Mouse (Mus musculus) embryo, embryonic 10.5 days (tissue): ENCODE measurements at regions not wholly inside any gene's neighbourhood (a gene's known extent, or its start where the extent isn't known, plus 50 kb on each side); places are given as distances from the start of the nearest gene placed in this dataset.

ENCODE experiments used
- DNase-seq: peaks from one replicate; pipeline ENCODE4 v3.0.0-alpha.2; 2015; ENCODE audit warnings: low spot score

DNA sequence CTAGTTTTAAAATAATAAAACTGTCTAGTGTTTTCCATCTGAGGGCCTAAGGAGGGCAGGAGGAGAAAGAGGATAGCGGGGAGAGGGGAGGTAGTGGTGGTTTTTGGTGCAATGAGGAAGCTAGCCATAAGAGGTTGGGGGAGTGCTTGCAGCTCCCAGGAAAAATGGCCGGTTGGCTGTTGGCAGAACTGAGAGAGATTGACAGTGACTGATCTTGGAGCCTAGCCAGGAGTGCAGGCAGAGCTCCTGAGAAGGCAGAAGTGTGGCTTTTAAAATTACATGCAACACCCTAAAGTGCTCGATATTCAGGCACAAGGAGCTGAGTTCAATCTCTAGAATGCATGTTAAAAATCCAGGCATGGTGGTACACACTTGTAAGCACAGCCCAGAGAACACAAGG is 938.3 kb upstream of the 2610301B20Rik start:
- no peak for DNase-seq

DNA sequence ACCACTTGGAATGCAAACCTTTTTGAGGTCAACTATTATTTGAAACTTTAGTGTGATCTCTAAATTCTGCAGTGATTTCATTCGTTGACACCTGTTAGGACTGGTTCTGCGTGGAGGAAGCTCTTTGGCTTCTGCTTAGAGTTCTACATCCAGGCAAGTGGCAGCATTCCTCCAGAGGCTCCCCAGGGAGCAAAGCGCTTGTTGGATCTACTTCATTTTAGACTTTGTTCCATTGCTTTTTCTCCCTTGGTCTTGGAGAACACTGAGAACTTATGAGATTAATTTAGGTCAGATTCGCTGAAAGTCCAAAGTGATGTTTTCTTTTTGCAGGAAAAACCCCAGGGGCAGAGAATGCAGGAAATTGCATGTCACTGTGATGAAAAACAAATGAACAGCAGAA is 922.9 kb upstream of the 2610301B20Rik start:
- no peak for DNase-seq

DNA sequence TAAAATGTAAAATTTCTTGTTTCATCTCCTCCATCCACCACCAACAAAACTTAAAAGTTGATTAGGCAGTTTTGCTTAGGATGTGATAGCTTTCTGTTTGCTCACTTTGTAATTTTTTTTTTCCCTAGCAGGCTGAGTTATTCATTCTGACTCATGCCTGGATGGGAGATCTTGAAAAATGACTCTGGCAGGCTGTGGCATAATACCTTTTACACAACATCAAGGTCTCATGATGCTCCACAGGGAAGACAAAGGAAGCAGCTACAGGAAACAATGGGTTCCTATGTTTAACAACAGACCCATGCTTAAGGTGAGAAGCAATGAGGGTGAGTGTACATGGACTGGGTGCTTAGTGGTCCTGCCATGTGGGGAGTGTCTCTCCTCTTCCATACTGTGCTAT is 899.7 kb upstream of the 2610301B20Rik start:
- DNase-seq: no peak

DNA sequence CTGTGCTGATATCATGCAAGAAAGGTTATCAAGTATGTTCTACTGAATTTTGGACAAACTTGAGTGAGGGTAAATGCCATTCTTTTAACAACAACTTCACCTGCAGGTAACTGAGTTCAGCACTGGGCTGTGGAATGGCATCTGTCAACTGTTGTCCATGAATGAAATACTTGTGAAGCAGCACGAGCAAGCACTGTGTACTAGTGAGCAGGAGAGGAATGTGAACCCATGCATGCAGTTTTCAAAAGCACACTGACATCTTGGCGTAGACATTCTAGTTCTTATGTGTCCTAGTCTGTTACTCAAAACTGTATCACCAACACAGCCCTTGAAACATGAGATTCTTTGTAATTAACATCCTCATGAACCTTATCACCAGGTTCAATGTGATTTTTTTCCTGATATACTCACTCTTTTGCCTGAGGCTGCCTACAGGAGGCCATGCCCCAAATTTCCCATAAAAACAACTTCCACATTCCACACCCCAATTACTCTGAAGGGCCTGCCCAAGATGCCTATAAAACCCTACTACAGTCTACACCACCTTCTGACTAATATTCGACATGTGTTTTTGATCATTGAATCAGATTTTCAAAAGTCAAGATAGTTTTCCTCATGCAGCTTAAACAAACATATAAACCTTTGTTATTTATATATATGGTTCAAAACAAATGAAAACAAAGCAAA is 892.8 kb upstream of the 2610301B20Rik start:
- DNase-seq: no peak

DNA sequence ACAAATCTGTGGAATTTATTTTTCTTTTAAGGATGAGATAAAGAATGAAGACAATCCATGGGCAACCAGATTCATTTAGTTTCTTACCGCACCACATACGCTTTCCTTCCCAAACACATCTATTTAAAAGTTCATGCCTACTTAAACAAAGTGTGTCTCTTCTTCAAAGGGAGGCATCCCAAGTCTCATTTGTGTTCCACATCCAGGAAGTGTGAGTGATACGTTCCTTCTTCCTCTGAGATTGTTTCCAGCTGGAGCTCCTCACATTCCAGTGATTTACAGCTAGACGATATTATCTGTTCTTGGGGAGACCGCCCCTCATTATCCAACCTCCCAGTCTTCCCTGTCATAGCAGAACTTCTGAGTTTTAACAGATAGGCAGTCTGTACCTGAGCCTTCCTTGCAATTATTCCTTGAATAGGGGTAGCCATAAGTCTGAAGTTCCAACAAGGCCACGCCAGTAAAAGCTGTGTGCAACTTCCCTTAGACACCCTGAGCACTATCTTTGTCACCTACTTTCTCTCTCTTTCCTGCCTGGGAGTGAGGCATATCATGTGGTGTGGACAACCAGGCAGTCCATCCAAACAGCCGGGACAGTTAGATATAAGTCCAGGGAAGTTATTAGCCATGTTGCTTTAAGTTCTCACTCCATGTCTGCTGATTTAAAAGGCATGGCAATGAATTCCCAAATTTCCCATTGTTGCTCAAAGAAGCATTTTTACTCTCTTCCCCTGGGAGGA is 891.3 kb upstream of the 2610301B20Rik start:
- peak; percentile 18 for DNase-seq

DNA sequence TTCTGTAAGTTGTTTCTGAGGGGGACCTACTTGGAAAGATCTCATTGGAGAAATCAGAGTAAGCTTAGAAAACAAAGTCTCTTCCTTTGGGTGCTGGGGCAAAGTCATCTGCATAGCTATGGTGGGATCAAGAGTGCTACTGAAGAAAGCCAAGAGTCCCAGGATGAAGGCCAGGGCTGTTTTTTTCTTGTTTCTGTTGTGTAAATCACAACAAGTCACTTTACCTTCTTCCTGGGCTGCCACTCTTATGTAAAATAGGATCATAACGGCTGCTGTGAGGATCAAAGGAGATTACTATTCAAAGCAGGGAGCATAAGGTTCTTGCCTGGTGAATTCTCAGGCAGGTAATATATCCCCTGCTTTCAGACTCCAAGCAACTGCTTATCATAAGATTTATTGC is 880.4 kb upstream of the 2610301B20Rik start:
- no peak for DNase-seq

DNA sequence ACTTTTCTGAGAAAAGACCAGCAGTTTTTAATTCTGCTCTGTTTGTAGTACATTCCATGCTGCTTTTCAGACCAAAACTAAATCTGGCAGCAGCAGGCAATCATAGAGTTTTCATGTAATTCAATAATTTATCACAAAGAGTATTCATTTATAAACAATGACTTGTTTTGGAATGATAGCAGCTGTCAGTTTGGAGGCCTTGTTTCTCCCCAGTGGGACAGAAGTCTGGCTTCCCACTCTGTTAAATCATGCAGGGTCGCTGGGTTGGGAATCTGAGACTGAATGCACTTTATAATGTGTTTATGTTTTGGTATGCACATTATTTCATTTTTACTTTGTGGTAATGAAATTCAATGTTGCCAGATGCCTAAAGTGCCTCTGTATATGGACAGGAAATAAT is 879.8 kb upstream of the 2610301B20Rik start:
- no peak for DNase-seq

DNA sequence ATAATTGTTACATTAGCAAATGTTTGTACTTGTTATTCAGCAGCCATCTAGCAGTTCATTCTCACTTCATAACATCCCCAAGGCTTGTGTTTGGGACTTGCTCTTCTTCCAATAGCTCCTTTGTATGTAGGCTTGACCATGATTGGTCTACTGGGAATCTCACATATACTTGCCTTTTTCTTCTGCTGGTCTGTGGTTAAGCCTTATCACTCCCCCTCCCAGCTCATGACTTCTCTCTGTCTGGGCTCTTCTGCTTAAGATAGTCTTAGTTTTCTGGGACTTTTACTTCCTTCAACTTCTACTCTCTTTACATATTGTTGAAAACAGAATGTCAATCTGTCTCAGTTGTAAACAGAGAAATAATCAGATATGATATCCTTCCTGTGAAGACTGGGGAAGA is 844.0 kb upstream of the 2610301B20Rik start:
- no peak for DNase-seq

DNA sequence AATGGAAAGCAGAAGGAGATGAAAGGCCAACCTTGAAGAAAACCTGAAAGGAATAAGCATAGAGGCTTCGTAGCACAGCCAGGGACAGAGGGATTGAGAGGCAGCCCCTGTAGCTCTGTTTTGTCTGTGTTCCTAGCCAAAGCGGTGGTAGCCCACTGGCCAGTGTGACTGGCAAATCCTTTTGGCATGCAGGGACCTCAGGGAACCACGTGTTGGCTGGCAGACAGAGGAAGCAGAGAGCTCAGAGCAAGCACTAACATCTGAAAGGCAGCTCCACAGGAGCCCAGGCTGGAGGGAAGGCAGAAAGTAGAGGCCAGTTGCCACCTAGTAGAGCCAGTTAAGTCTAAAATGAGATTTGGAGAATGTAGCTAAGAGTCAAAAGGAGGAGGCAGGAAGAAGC is 842.5 kb upstream of the 2610301B20Rik start:
- DNase-seq: no peak

DNA sequence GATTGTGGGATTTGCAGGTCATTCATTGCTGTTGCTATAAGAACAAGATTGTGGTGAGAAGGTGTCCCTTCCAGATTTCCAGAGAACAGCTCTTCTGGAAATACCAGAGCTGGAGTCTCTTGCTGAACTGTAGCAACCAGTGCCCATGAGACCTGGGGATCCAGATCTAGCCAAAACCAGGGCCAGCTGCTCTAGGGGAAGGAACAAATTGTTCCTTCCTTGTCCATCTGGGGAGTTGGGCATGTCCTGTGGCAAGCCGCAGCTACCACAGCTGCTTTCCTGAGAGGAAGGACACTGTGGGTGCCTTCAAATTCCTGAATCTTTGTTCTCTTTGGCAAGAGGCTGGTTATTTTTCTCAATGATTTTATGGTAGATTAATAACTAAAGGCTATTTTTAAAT is 839.0 kb upstream of the 2610301B20Rik start:
- DNase-seq: no peak

DNA sequence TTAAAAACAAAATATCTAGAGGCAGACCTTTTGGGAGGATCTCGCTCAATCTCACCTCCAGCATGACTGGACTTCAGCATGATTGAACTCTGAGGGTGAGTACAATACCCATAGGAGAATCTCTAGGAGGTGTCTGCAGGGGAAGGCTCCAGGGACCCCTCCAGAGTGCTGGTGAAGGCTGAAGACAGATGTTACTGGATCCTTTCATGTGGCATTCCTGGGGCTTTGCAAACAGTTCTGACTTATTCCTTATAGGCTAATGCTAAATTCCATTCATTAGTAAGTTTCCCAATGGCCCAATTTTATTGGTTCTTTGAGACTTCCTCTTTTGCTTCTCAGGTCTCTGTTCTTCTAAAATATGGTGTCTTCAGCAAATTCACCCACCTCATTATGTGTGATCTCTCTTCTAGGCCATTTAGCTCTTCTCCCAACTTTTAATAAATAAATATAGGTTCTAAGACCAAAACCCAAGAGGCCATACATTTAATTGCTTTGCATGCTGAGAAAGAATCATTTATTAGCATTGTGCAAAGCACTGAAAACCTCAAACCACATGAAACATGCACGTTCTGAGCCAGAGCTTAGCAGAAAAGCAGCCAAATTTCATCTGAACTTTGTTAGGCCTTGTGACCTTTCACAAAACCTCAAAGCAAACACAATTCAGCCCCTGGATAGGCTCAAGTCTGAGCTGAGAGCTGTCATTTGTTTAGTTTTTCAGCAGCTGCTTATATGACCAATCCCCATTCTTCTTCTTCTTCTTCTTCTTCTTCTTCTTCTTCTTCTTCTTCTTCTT is 832.8 kb upstream of the 2610301B20Rik start:
- DNase-seq: no peak

DNA sequence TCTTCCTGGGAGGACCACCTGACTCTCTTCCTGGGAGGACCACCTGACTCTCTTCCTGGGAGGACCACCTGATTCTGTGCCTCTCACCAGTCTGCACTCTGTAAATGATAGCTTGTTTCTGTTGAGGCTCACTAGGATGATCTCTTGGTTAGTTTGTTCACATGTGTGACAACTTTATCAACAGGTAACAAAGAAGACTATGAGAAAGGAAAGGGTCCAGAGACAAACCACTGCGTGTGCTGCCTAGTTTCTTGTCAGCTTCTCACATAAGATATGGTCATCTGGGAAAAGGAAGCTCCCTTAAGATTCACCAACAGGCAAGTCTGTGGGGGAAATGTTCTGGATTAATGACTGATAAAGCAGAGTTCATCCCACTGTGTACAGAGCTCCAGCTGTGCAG is 825.5 kb upstream of the 2610301B20Rik start:
- DNase-seq: no peak

DNA sequence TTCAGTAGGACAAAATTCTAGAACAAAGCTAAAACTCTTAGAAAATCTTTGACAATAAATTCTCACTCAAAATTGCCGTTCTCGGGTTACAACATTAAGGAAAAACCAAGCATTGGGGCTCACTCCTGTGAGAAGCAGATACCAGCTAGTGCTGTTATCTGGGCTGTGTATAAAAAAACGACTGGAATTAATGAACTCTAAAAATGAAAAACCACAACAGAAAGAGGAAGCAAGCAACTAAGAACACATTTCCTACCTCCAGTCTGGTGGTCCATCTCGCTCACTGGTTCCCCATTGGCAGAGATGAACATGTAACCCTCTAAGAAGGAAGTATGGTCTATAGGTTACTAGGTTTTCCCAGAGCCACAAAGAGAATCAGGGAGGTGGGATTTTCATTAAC is 824.9 kb upstream of the 2610301B20Rik start:
- DNase-seq: no peak

DNA sequence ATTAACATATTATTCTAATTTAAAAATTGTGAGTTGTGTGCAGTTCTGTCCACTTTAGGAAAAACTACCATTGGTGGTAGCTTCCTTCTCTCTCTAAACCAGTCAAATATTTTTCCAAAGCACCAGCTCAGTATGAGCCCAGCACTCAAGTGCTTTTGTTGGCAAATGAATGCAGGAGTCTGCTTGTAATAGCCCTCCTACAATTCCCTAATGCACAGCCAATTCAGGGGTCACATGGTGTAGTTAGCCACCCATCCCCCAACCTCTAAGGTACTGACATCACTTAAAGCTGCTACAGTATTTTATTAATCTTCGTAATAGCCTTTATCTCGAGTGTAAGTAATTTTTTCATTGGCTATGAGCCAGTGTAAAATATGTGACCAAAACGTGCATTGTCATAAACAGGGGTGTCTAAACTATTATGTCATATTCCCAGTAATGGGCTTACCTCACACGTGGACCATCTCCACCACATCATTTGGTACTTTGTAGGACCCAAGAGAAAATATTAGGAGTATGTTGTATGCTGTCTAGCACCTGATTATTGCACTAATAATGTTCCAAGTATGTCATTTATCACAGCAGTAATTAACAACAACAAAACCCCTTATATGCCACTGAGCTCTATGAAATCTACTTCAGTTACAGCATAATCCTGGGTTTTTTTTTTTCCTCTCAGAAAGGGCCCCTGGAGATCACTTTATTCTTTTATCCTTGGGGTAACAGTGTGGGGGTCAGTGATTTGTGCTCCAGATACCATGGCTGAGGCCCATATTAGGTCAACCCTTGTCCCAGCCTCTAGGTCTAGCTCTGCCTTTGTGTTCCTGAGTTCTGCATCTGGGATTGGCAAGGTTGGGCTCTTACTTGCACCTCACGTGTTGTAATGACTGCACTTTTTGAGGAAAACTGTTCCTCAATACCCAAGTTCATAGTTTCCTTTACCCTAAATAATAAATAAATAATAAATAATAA is 822.7 kb upstream of the 2610301B20Rik start:
- DNase-seq: peak; percentile 35

DNA sequence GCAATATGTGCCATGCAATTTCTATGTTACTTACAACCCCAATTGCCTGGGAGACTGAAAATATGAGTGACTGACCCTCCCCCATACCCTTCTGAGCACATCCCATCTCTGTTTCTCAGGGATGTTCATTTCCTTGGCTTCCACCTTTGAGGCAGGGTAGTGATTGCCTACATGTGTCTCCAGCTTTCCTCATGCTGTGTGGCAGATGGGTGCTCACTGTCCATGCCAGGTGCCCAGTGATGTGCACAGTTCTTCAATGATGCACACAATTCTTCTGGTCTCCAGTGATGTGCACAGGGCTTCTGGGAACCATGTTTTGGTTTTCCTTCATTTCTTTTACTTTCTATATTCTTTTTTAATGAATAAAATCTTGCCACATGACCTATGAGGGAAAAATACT is 821.4 kb upstream of the 2610301B20Rik start:
- no peak for DNase-seq

DNA sequence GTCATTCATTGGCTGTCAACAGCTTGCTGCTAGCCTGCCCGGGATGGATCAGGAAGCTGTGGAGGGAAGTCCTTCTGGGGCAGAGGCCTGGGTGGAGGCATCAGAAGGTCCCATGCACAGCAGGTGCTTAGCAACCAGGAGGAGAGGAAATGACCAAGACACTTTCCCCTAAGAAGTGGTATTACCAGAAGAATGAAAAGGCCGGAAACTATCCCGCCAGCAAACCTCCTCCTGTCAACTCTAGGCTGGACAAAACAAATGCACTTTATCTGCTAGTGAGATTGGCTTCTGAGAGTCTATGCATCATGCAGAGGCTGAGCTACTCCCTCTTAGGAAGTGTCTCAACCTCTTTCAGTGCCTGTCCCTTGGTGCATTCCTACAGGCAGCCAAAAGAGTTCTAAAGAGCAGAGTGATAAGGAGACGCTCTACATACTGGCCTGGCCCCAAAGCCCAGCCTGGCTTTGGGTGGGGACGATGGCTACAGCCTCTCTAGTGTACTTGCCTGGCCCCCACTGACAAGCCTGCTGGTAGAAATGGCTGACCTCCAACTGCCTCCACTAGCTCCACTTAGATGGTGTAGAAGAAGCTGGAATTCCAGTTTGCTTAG is 801.7 kb upstream of the 2610301B20Rik start:
- DNase-seq: no peak

DNA sequence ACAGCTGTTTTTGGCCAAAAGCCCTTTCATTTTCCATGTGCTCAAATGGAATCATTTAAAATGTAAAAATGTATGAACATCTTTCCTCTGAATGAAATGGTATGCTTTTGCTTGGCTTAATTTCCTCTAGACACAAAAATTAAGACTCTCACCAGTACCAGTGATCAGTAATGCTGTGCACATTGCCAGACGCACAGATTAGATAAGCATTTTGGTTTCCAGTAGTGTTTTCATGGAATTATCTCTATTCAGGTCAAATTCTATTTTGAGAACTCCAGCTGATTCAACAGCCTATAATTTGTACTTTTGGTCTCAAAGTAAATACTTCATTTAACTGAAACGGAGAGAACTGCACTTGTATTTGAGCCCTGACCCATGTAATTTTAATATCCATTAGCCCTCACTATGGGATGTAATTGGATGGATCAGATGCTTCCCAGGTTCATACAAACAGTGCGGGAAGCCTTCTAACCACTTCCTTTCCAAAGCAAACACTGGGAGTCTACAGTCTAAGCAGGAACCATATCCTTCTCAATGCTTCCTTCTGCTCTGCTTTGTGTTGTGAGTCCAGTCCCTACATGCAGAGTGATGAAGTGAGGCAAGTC is 794.6 kb upstream of the 2610301B20Rik start:
- DNase-seq: no peak

DNA sequence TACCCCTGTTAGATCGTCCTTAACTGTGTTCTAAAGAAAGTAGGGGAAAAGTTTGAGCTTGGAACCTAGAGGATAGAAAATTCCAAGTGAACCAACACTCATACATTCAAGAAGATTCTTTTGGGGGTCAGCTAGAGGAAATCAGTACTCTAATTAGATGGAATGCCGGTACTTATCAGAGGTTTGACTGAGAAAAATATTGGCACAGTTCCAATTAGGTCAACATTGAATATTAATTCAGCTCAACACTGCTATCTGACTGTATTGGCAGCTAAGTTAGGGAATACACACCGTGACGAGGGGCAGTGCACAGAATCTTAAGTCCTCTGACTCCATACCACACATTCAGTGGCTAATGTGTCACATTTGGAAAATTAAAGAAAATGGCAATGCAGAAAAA is 759.5 kb upstream of the 2610301B20Rik start:
- no peak for DNase-seq

DNA sequence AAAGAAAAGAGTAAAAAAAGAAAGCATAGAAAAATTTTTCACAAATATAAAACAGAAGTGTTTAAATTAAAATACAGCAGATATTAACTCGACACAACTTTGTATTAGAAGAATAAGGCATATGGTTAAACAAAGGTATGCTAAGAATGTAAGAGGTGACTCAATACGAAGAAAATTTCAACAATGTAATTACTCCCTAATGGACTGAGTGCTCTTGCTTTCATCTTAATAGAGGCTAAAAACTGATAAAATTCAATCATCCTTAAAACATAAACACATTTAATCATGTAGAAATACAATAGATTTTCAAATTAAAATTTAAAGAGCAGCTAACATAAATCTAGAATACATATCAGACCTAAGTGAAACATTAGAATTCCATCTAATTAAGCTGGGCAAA is 756.3 kb upstream of the 2610301B20Rik start:
- no peak for DNase-seq

DNA sequence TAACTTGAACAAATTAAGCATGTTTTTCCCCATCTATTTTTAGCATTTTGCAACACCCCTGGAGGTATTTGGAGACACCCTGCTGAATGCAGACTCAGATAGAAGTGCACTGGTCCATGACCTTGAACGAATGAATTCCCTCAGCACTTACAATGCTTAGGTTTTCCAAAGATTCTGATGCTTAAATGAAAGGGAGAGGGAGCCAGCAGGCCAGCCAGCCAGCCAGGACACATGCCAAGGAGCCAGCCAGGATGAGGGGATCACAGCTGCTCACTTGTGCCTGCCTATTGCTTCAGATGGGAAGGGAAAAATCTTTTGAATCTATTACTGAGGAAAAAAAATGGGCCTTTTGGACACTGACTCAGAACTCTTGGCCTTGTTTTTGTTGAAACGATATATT is 750.0 kb upstream of the 2610301B20Rik start:
- DNase-seq: no peak
